Mouse (Mus musculus) ES-E14 (cell line): ENCODE measurements at regions not wholly inside any gene's neighbourhood (a gene's known extent, or its start where the extent isn't known, plus 50 kb on each side); places are given as distances from the start of the nearest gene placed in this dataset.

Experiments used
- CHD2 ChIP-seq: IDR thresholded peaks from 2 replicates; pipeline ENCODE4 v1.6.1; 2014; ENCODE audit warnings: mild to moderate bottlenecking, low read depth, low read length, inconsistent platforms
- MAFK ChIP-seq: IDR thresholded peaks from 2 replicates; pipeline ENCODE4 v1.6.1; 2014; ENCODE audit warnings: mild to moderate bottlenecking, low read depth, low read length, inconsistent platforms; ENCODE audit not compliant: insufficient read depth
- ZNF384 ChIP-seq: IDR thresholded peaks from 2 replicates; pipeline ENCODE4 v1.6.1; 2012; ENCODE audit warnings: low read depth, low read length, inconsistent platforms

- no peak for TF ChIP-seq MAFK
- no peak for TF ChIP-seq ZNF384
- no peak for TF ChIP-seq CHD2
Measured at GRCm38 (mm10) chr8:26626651-26627077, 350.5 kb upstream of the Zfp703 start.
